Mouse (Mus musculus) intestine, embryonic 16.5 days (tissue): ENCODE data around the gene Nol4l. TPM values are rescaled to one million over a fixed set of nuclear protein-coding genes. Genes with fewer than 3 reads are reported as not detected.

Source experiments
- ATAC-seq: fragments of 200-750 bp; cut with Nextera tagmentation; 2 replicates; pipeline ENCODE4 v1.8.0; 2017; ENCODE audit warnings: moderate TSS enrichment, moderate library complexity
- H3K27ac ChIP-seq: fragments of 300-500 bp; sonication (generic); 2 replicates; pipeline ENCODE4 v1.5.1; 2014; ENCODE audit warnings: mild to moderate bottlenecking, low read length
- H3K27me3 ChIP-seq: fragments of 300-500 bp; sonication (generic); replicated peaks from 2 replicates; pipeline ENCODE4 v1.6.1; 2014; ENCODE audit warnings: low read length, control low read depth, mixed read lengths; ENCODE audit not compliant: control insufficient read depth, insufficient read depth
- H3K36me3 ChIP-seq: fragments of 300-500 bp; sonication (generic); 2 replicates; pipeline ENCODE4 v1.6.1; 2014; ENCODE audit warnings: low read length, control low read depth; ENCODE audit not compliant: control insufficient read depth, insufficient read depth
- H3K4me1 ChIP-seq: fragments of 300-500 bp; sonication (generic); 2 replicates; pipeline ENCODE4 v1.6.1; 2014; ENCODE audit warnings: low read length, control low read depth, mixed read lengths; ENCODE audit not compliant: control insufficient read depth, insufficient read depth
- H3K4me2 ChIP-seq: fragments of 300-500 bp; sonication (generic); 2 replicates; pipeline ENCODE4 v1.6.1; 2014; ENCODE audit warnings: low read depth, low read length, control low read depth
- H3K4me3 ChIP-seq: fragments of 300-500 bp; sonication (generic); 2 replicates; pipeline ENCODE4 v1.5.1; 2014; ENCODE audit warnings: mild to moderate bottlenecking, low read length
- H3K9ac ChIP-seq: fragments of 300-500 bp; sonication (generic); 2 replicates; pipeline ENCODE4 v1.6.1; 2014; ENCODE audit warnings: low read depth, low read length
- H3K9me3 ChIP-seq: fragments of 300-500 bp; sonication (generic); 2 replicates; pipeline ENCODE4 v1.6.1; 2016; ENCODE audit warnings: low read length, control low read depth; ENCODE audit not compliant: control insufficient read depth
- WGBS: fragments of 180-500 bp; shearing (Covaris S2); extraction: QIAGEN DNeasy Blood & Tissue Kit; methylation state at CpG from one replicate; pipeline ENCODE4 v1.1.7; 2014; 5-methylcytosine and 5-hydroxymethylcytosine counted together
- polyA plus RNA-seq: library from polyadenylated mRNA; unstranded; fragments of >200 nt; fragmentation: Nextera tagmentation; extraction: Ambion mirVana; gene quantifications from 2 replicates; pipeline ENCODE4 v1.2.1, GENCODE M21; 2015

The Nol4l gene
- polyA plus RNA-seq = 28.6 and 34.2 TPM in 2 replicates

- H3K4me1 ChIP-seq = peaks cover 28% of the 10 kb centered on the region
- 2% methylated on average over 54 of the region's 86 CpGs for WGBS
These were observed at the start of gene Nol4l for GRCm38 (mm10) chr2:153529931-153530766. Gene Nol4l (minus strand): TSS chr2:153529971.

DNA sequence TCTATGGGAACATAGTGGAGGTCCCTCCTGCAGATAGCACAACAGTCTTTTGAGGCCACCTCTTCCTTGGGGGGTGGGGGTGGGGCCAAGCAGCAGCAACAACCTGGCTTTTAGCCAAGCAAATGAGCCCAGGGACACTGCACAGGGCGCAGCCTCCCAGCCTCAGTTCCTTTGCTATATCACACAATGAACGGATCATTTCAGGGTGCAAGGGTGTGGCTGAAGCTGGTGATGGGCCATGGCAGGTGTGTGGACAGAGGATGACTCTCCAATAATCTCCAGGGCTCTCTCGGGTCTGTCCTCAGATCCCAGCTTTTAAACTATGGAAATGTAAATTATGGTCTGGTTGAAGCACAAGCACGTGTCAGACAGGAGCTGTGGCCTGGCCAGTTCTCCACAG, 47.4 kb upstream of the Nol4l start:
- H3K4me1 ChIP-seq = peaks cover 12% of the 10 kb centered on the region; the same call in 1 of the 2 replicates
- no peak overlapping the region for H3K27ac ChIP-seq
- no peak overlapping the region for H3K4me2 ChIP-seq
- no peaks in the 10 kb centered on the region for H3K9me3 ChIP-seq
- H3K36me3 ChIP-seq = no peaks in the 10 kb centered on the region
- no peak overlapping the region for H3K9ac ChIP-seq
- WGBS = 50% methylated on average over 4 of the region's 4 CpGs
- H3K27me3 ChIP-seq = no peaks in the 10 kb centered on the region
- ATAC-seq = peak; percentile 79
- H3K4me3 ChIP-seq = no peak overlapping the region

More at GRCm38 (mm10) chr2:153529931-153530766, at the start of gene Nol4l:
- peak within 1 kb of the TSS; percentile 98 for H3K4me2 ChIP-seq
- H3K9me3 ChIP-seq = no peaks in the 10 kb centered on the region
- H3K4me3 ChIP-seq = peak within 1 kb of the TSS; percentile 79
- no peaks in the 10 kb centered on the region for H3K36me3 ChIP-seq
- H3K27me3 ChIP-seq = peaks cover 10% of the 10 kb centered on the region
- peak within 1 kb of the TSS; percentile 90 for H3K27ac ChIP-seq
- peak; percentile 5 for ATAC-seq
- peak within 1 kb of the TSS; percentile 85 for H3K9ac ChIP-seq

DNA sequence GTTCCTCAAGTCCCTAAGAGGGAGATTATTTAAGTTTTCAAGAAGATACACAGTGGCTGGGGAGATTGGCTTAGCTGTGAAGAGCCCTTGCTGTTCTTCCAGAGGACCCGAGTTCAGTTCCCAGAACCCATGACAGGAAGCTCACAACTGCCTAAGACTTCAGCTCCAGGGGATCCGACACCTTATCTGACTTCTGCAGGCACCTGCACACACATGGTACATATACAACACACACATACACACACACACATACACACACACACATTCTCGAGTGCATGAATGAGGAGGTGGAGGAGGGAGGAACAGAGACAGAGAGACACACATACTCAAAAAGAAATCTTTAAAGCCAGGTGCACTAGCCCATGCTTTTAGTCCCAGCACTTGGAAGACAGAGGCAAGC, 46.4 kb upstream of the Nol4l start:
- Histone ChIP-seq H3K36me3 (no peaks in the 10 kb centered on the region), H3K9ac (no peak overlapping the region), H3K9me3 (no peaks in the 10 kb centered on the region), H3K4me1 (peaks cover 11% of the 10 kb centered on the region; the same call in 1 of the 2 replicates), H3K27ac (no peak overlapping the region), H3K27me3 (no peaks in the 10 kb centered on the region), H3K4me2 (no peak overlapping the region), H3K4me3 (no peak overlapping the region)
- no peak for ATAC-seq
- 73% methylated on average over 3 of the region's 3 CpGs for WGBS

- no peaks in the 10 kb centered on the region for H3K9me3 ChIP-seq
- no peak overlapping the region for H3K27ac ChIP-seq
- no peak overlapping the region for H3K4me3 ChIP-seq
- H3K9ac ChIP-seq = no peak overlapping the region
- H3K4me2 ChIP-seq = no peak overlapping the region
- WGBS = 49% methylated on average over 6 of the region's 6 CpGs
- H3K27me3 ChIP-seq = no peaks in the 10 kb centered on the region
- H3K4me1 ChIP-seq = peaks cover 7% of the 10 kb centered on the region; the same call in 1 of the 2 replicates
- no peak for ATAC-seq
- no peaks in the 10 kb centered on the region for H3K36me3 ChIP-seq
These were observed 45.8 kb upstream of the Nol4l start for GRCm38 (mm10) chr2:153575554-153575953.

GRCm38 (mm10) chr2:153573101-153573500, 43.3 kb upstream of the Nol4l start:
- 81% methylated on average over 9 of the region's 9 CpGs for WGBS
- Histone ChIP-seq H3K9ac (no peak overlapping the region), H3K27me3 (no peaks in the 10 kb centered on the region), H3K4me1 (peaks cover 7% of the 10 kb centered on the region; the same call in 1 of the 2 replicates), H3K27ac (no peak overlapping the region), H3K9me3 (no peaks in the 10 kb centered on the region), H3K4me3 (no peak overlapping the region), H3K4me2 (no peak overlapping the region), H3K36me3 (no peaks in the 10 kb centered on the region)
- ATAC-seq = no peak

GRCm38 (mm10) chr2:153568541-153568940, 38.8 kb upstream of the Nol4l start:
- no peak for ATAC-seq
- no peaks in the 10 kb centered on the region for H3K27me3 ChIP-seq

GRCm38 (mm10) chr2:153568013-153568412, 38.2 kb upstream of the Nol4l start:
- H3K27ac ChIP-seq = no peak overlapping the region
- H3K9ac ChIP-seq = no peak overlapping the region
- H3K4me2 ChIP-seq = no peak overlapping the region
- H3K4me3 ChIP-seq = no peak overlapping the region
- H3K27me3 ChIP-seq = no peaks in the 10 kb centered on the region
- WGBS = 63% methylated on average over 4 of the region's 4 CpGs
- H3K36me3 ChIP-seq = no peaks in the 10 kb centered on the region
- H3K4me1 ChIP-seq = no peaks in the 10 kb centered on the region
- ATAC-seq = no peak
- H3K9me3 ChIP-seq = no peaks in the 10 kb centered on the region

More at GRCm38 (mm10) chr2:153568541-153568940, 38.8 kb upstream of the Nol4l start:
- H3K4me2 ChIP-seq = no peak overlapping the region
- H3K27ac ChIP-seq = no peak overlapping the region
- H3K36me3 ChIP-seq = no peaks in the 10 kb centered on the region
- no peak overlapping the region for H3K9ac ChIP-seq
- 93% methylated on average over 6 of the region's 6 CpGs for WGBS
- H3K4me1 ChIP-seq = no peaks in the 10 kb centered on the region
- no peak overlapping the region for H3K4me3 ChIP-seq
- no peaks in the 10 kb centered on the region for H3K9me3 ChIP-seq

- no peak overlapping the region for H3K4me3 ChIP-seq
- H3K27me3 ChIP-seq = no peaks in the 10 kb centered on the region
- peaks cover 24% of the 10 kb centered on the region for H3K4me1 ChIP-seq
- no peak overlapping the region for H3K4me2 ChIP-seq
- no peak overlapping the region for H3K27ac ChIP-seq
- no peak overlapping the region for H3K9ac ChIP-seq
- WGBS = 89% methylated on average over 3 of the region's 3 CpGs
- ATAC-seq = no peak
- H3K9me3 ChIP-seq = no peaks in the 10 kb centered on the region
- H3K36me3 ChIP-seq = no peaks in the 10 kb centered on the region
These were observed 34.6 kb upstream of the Nol4l start for GRCm38 (mm10) chr2:153564343-153564742.

DNA sequence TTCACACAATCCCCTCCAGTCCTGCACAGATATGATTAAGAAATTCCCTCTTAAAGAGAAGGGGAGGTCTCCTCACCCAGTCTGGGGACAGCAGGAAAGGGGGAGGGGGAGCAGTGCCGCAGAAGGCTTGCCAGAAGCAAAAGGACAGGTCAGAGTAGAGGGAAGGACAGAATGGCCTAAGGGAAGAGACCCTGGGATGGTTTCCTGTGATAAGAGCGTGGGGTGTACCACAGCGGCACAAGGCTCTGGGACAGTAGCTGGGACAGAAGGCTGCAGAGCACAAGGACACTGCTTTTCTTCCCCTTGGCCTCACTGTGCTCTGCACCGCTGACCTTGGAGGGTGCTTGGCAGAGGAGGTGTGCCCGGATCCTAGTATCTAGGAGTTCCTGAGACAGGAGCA, 31.8 kb upstream of the Nol4l start:
- Histone ChIP-seq H3K27me3 (no peaks in the 10 kb centered on the region), H3K9me3 (no peaks in the 10 kb centered on the region), H3K4me1 (peaks cover 31% of the 10 kb centered on the region), H3K27ac (peak overlapping the region; percentile 82), H3K9ac (peak overlapping the region; percentile 16), H3K36me3 (no peaks in the 10 kb centered on the region), H3K4me2 (peak overlapping the region; percentile 24), H3K4me3 (no peak overlapping the region)
- WGBS = 29% methylated on average over 5 of the region's 5 CpGs
- ATAC-seq = peak; percentile 26; the same call in 1 of the 2 replicates
